Mouse (Mus musculus): Measurements from ENCODE around the gene Robo1.

- TF ChIP-seq CTCF (conservative IDR thresholded peaks at IDR 0.05; ENCODE audit: insufficient read depth, insufficient read length, low read depth, low read length): no peak
- TF ChIP-seq POLR2A (IDR thresholded peaks at IDR 0.05; ENCODE audit: low read depth, low read length): no peak
Observed at GRCm38 (mm10) chr16:72576956-72577355, 268.9 kb downstream of the Robo1 start.
